Mouse (Mus musculus) cortical plate, adult 2 months (tissue): ENCODE measurements around the gene Ryk.

ENCODE experiments used
- CTCF ChIP-seq: fragments of 200-500 bp; IDR thresholded peaks from 2 replicates; pipeline ENCODE4 v1.5.1; 2011; ENCODE audit warnings: mild to moderate bottlenecking, control low read depth, low read length; ENCODE audit not compliant: insufficient read depth; ENCODE audit errors: extremely low read depth
- POLR2A ChIP-seq: fragments of 200-500 bp; IDR thresholded peaks from 2 replicates; pipeline ENCODE4 v1.6.1; 2011; ENCODE audit warnings: mild to moderate bottlenecking, low read length, control low read depth; ENCODE audit not compliant: insufficient read depth; ENCODE audit errors: extremely low read depth

- TF ChIP-seq CTCF: no peak
- no peak for TF ChIP-seq POLR2A
Observed at GRCm38 (mm10) chr9:102859963-102860362, 25.2 kb downstream of the Ryk start.
